Mouse (Mus musculus) heart, postnatal 0 days (tissue): Measurements from ENCODE around the gene 1810049J17Rik.

Experiments
- CTCF ChIP-seq: IDR thresholded peaks from 2 replicates; pipeline ENCODE4 v1.5.1; 2016; ENCODE audit warnings: antibody characterized with exemption, control low read depth, low read depth
- EP300 ChIP-seq: IDR thresholded peaks from 2 replicates; pipeline ENCODE4 v1.6.1; 2016; ENCODE audit warnings: antibody characterized with exemption, low read depth

DNA sequence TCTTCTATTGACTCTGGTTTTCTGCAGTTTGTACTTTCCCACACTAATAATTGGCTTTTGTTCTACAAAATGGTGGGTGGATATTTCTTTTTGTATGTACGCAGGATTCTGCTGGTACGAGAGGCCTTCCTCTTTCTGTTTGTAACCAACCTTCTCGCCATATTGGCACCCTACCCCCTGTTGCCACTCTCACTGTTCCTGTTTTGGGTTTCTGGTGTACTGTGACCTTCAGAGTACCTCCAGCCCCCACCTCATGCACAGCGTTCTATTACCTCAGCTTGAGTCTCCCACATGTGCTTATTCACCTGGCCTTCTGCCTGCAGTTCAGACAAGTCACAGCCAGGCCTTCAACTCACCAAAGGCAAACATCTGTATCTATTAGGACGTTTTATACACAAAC, 28.1 kb upstream of the 1810049J17Rik start:
- TF ChIP-seq CTCF, result no peak
- no peak for TF ChIP-seq EP300
